ENCODE assay signal across 20 mouse cellular contexts in genomic region chr2:33703286-33703685, GRCm38 (mm10).
DNase-seq lines count a peak whose midpoint lies in the region; ATAC-seq and TF ChIP-seq lines count a peak whose summit lies in the region.
"Had no signal": no experiment of that assay in that cellular context is flagged by ENCODE, and none has a peak within 500 bp of the region (broad histone marks: within the 10 kb centered on the region; RNA-seq: fewer than 3 reads in every experiment).

No protein-coding gene starts in this region.

- no peaks in the 10 kb centered on the region for H3K36me3 ChIP-seq in lung, postnatal 0 days (ENCODE audit: insufficient read depth, low read length)
- H3K36me3 ChIP-seq in limb, embryonic 13.5 days: no peaks in the 10 kb centered on the region
- H3K36me3 ChIP-seq: embryonic facial prominence, embryonic 15.5 days; forebrain, embryonic 12.5 days; G1E; heart, embryonic 12.5 days; hindbrain, embryonic 15.5 days had no signal

- no peak overlapping the region for H3K9ac ChIP-seq in lung, postnatal 0 days (replicated peaks; ENCODE audit: low read depth)
- H3K9ac ChIP-seq in limb, embryonic 13.5 days: peak overlapping the region; percentile 50
- H3K9ac ChIP-seq: embryonic facial prominence, embryonic 15.5 days; forebrain, embryonic 12.5 days; heart, embryonic 12.5 days; hindbrain, embryonic 15.5 days had no signal

- H3K4me2 ChIP-seq in lung, postnatal 0 days (replicated peaks; ENCODE audit: low read depth, low read length): no peak overlapping the region
- H3K4me2 ChIP-seq in limb, embryonic 13.5 days (replicated peaks): peak overlapping the region; percentile 53
- H3K4me2 ChIP-seq: embryonic facial prominence, embryonic 15.5 days; forebrain, embryonic 12.5 days; heart, embryonic 12.5 days; hindbrain, embryonic 15.5 days had no signal

- H3K4me1 ChIP-seq in lung, postnatal 0 days (ENCODE audit: insufficient read depth, low read depth, low read length): no peaks in the 10 kb centered on the region
- H3K4me1 ChIP-seq in limb, embryonic 13.5 days: peaks cover 77% of the 10 kb centered on the region

- 61% methylated on average over 5 of the region's 5 CpGs for WGBS in lung, postnatal 0 days
- 42% methylated on average over 5 of the region's 5 CpGs for WGBS in limb, embryonic 13.5 days

- DNase-seq in embryo, embryonic 11 days: peak; percentile 30
- no peak for DNase-seq in embryo, embryonic 10 days (ENCODE audit: low spot score)
- peak; percentile 33 for DNase-seq in lung, postnatal 10 days
- DNase-seq in lung, postnatal 0 days (ENCODE audit: low spot score): no peak
- DNase-seq in kidney, postnatal 14 days: no peak
- DNase-seq in adrenal gland, adult 18-20 months (ENCODE audit: low spot score in 2 of 2): no peak
- DNase-seq: B cell, adult 2 months; cerebellum, adult 11-12 months; cerebellum, adult 9-10 months; cerebellum, postnatal 25 days had no signal

- TF ChIP-seq EP300 in lung, postnatal 0 days (IDR thresholded peaks at IDR 0.05): no peak

- no peak for TF ChIP-seq CTCF in lung, postnatal 0 days (IDR thresholded peaks at IDR 0.05)

- no peak for ATAC-seq in lung, postnatal 0 days
- no peak for ATAC-seq in limb, embryonic 13.5 days (ENCODE audit: low FRiP score, low read depth)
- ATAC-seq: CD4-positive, CD25-positive, alpha-beta regulatory T cell, adult 4 months; forebrain, embryonic 16.5 days; inflammation-experienced regulatory T-cells, adult 6 months had no signal

- H3K27ac ChIP-seq in lung, postnatal 0 days (ENCODE audit: low read length): no peak overlapping the region
- peak overlapping the region; percentile 85; the same call in 1 of the 2 replicates for H3K27ac ChIP-seq in limb, embryonic 13.5 days
- H3K27ac ChIP-seq: embryonic facial prominence, embryonic 15.5 days; forebrain, embryonic 12.5 days; hindbrain, embryonic 15.5 days had no signal

- H3K27me3 ChIP-seq in lung, postnatal 0 days (replicated peaks; ENCODE audit: insufficient read depth, low read length): 0 out of 2 replicates have a peak, but pooled peaks cover 4% of the 10 kb centered on the region
- peaks cover 63% of the 10 kb centered on the region for H3K27me3 ChIP-seq in limb, embryonic 13.5 days

- H3K9me3 ChIP-seq in lung, postnatal 0 days (ENCODE audit: low read length): no peaks in the 10 kb centered on the region
- H3K9me3 ChIP-seq in limb, embryonic 13.5 days: 0 out of 2 replicates have a peak, but pooled peaks cover 3% of the 10 kb centered on the region
- H3K9me3 ChIP-seq: embryonic facial prominence, embryonic 15.5 days; G1E; hindbrain, embryonic 15.5 days had no signal

- no peak overlapping the region for H3K4me3 ChIP-seq in lung, postnatal 0 days (ENCODE audit: low read depth, low read length)
- peak overlapping the region; percentile 24 for H3K4me3 ChIP-seq in limb, embryonic 13.5 days
- H3K4me3 ChIP-seq: embryonic facial prominence, embryonic 15.5 days; erythroblast, embryonic 14.5 days; forebrain, embryonic 12.5 days; heart, embryonic 12.5 days; hindbrain, embryonic 15.5 days had no signal

Comparison
In these comparisons a context has a peak if more than half of its experiments do, and no peak if none do; other contexts are left out.
1. DNase-seq: peak in embryo, embryonic 11 days (single experiment) and lung, postnatal 10 days (single experiment); none in embryo, embryonic 10 days (single experiment), lung, postnatal 0 days (single experiment), kidney, postnatal 14 days (single experiment) and adrenal gland, adult 18-20 months (0 of 2).